Mouse (Mus musculus): ENCODE data around the gene Ahctf1.

The Ahctf1 gene

GRCm38 (mm10) chr1:179804140-179804881, 831 bp upstream of the Ahctf1 start:
- DNase-seq (ENCODE audit: low spot score in 2 of 2): peak in 1 of 2 experiments; percentile 12

- DNase-seq (ENCODE audit: low spot score in 2 of 2): peak; percentile 36 to 40
Measured at GRCm38 (mm10) chr1:179802610-179803512, 619 bp downstream of the Ahctf1 start, which contains the start of gene Gm10518. Gm10518 (plus strand) TSS chr1:179803376.

- DNase-seq (ENCODE audit: low spot score in 2 of 2): no peak
Measured at GRCm38 (mm10) chr1:179798794-179799193, 4.7 kb downstream of the Ahctf1 start.

GRCm38 (mm10) chr1:179787281-179787680, 16.2 kb downstream of the Ahctf1 start:
- no peak for DNase-seq (ENCODE audit: low spot score in 2 of 2)

- no peak for DNase-seq (ENCODE audit: low spot score in 2 of 2)
Measured at GRCm38 (mm10) chr1:179785502-179785901, 18.0 kb downstream of the Ahctf1 start.

- DNase-seq (ENCODE audit: low spot score in 2 of 2): no peak
Measured at GRCm38 (mm10) chr1:179784098-179784497, 19.4 kb downstream of the Ahctf1 start.

- no peak for DNase-seq (ENCODE audit: low spot score in 2 of 2)
Measured at GRCm38 (mm10) chr1:179776831-179777230, 26.6 kb downstream of the Ahctf1 start.

- DNase-seq (ENCODE audit: low spot score in 2 of 2): no peak
Measured at GRCm38 (mm10) chr1:179760553-179760952, 42.9 kb downstream of the Ahctf1 start.

- DNase-seq (ENCODE audit: low spot score in 2 of 2): no peak
Measured at GRCm38 (mm10) chr1:179760086-179760485, 43.4 kb downstream of the Ahctf1 start.

GRCm38 (mm10) chr1:179756477-179756876, 47.0 kb downstream of the Ahctf1 start:
- DNase-seq (ENCODE audit: low spot score in 2 of 2): no peak

- no peak for DNase-seq (ENCODE audit: low spot score in 2 of 2)
Measured at GRCm38 (mm10) chr1:179753006-179753405, 50.5 kb downstream of the Ahctf1 start.

- DNase-seq (ENCODE audit: low spot score in 2 of 2): no peak
Measured at GRCm38 (mm10) chr1:179752276-179752675, 51.2 kb downstream of the Ahctf1 start.

- no peak for DNase-seq (ENCODE audit: low spot score in 2 of 2)
Measured at GRCm38 (mm10) chr1:179745171-179745570, 58.3 kb downstream of the Ahctf1 start, which contains the start of gene Kif28. Kif28 (minus strand) TSS chr1:179745271.

- no peak for DNase-seq (ENCODE audit: low spot score in 2 of 2)
Measured at GRCm38 (mm10) chr1:179743593-179744193, 59.8 kb downstream of the Ahctf1 start.

GRCm38 (mm10) chr1:179736483-179736882, 67.0 kb downstream of the Ahctf1 start:
- DNase-seq (ENCODE audit: low spot score in 2 of 2): no peak

- DNase-seq (ENCODE audit: low spot score in 2 of 2): peak; percentile 45 to 47
Measured at GRCm38 (mm10) chr1:179734500-179735474, 68.7 kb downstream of the Ahctf1 start.

GRCm38 (mm10) chr1:179731391-179731790, 72.1 kb downstream of the Ahctf1 start:
- no peak for DNase-seq (ENCODE audit: low spot score in 2 of 2)

- DNase-seq (ENCODE audit: low spot score in 2 of 2): no peak
Measured at GRCm38 (mm10) chr1:179728661-179729060, 74.8 kb downstream of the Ahctf1 start.

GRCm38 (mm10) chr1:179722811-179723469, 80.5 kb downstream of the Ahctf1 start:
- no peak for DNase-seq (ENCODE audit: low spot score in 2 of 2)

GRCm38 (mm10) chr1:179715786-179716185, 87.7 kb downstream of the Ahctf1 start:
- DNase-seq (ENCODE audit: low spot score in 2 of 2): no peak
